Mouse (Mus musculus) myocyte (in vitro differentiated cells): ENCODE measurements around the gene Cux1. TPM values are rescaled to one million over a fixed set of nuclear protein-coding genes. Genes with fewer than 3 reads are reported as not detected.

Experiments
- H3K27me3 ChIP-seq: one replicate; pipeline ENCODE4 v1.6.1; 2011; ENCODE audit not compliant: control insufficient read depth, insufficient read depth, insufficient read length
- H3K36me3 ChIP-seq: one replicate; pipeline ENCODE4 v1.6.1; 2011; ENCODE audit not compliant: control insufficient read depth, insufficient read depth
- H3K4me2 ChIP-seq: one replicate; pipeline ENCODE4 v1.6.1; 2011; ENCODE audit warnings: low read depth, control low read depth
- H3K4me3 ChIP-seq: one replicate; pipeline ENCODE4 v1.5.1; 2011; ENCODE audit warnings: mild to moderate bottlenecking, control low read depth, moderate library complexity
- H3K79me2 ChIP-seq: one replicate; pipeline ENCODE4 v1.6.1; 2011; ENCODE audit not compliant: control insufficient read depth, insufficient read depth
- H3ac ChIP-seq: one replicate; pipeline ENCODE4 v1.6.1; 2011; ENCODE audit not compliant: control insufficient read depth, insufficient read length
- CEBPB ChIP-seq: IDR thresholded peaks from 2 replicates; pipeline ENCODE4 v1.6.1; 2011; ENCODE audit warnings: mild to moderate bottlenecking, moderate library complexity; ENCODE audit not compliant: poor library complexity, insufficient read depth, severe bottlenecking
- E2F4 ChIP-seq: IDR thresholded peaks from one replicate; pipeline ENCODE4 v1.6.1; 2011; ENCODE audit warnings: mild to moderate bottlenecking, control low read depth, moderate library complexity; ENCODE audit not compliant: insufficient read depth
- MAX ChIP-seq: IDR thresholded peaks from one replicate; pipeline ENCODE4 v1.6.1; 2011; ENCODE audit warnings: low read depth, mild to moderate bottlenecking, control low read depth
- MYOD1 ChIP-seq, 3 experiments: IDR thresholded peaks; one replicate each; pipeline ENCODE4 v1.6.1; 2011; ENCODE audit warnings: control low read depth in 2 of 3, low read depth in 2 of 3, mild to moderate bottlenecking in 2 of 3, moderate library complexity in 1 of 3; ENCODE audit not compliant: insufficient read length in 2 of 3, control insufficient read depth in 1 of 3
- MYOG ChIP-seq, 3 experiments: IDR thresholded peaks; one replicate each; pipeline ENCODE4 v1.6.1; 2011; ENCODE audit warnings: control low read depth in 2 of 3, low read depth in 2 of 3, mild to moderate bottlenecking in 2 of 3; ENCODE audit not compliant: insufficient read length in 2 of 3, control insufficient read depth in 1 of 3, insufficient read depth in 1 of 3
- POLR2A ChIP-seq: IDR thresholded peaks from one replicate; pipeline ENCODE4 v1.6.1; 2011; ENCODE audit warnings: low read depth, mild to moderate bottlenecking, control low read depth, moderate library complexity; ENCODE audit not compliant: insufficient read length
- POLR2AphosphoS2 ChIP-seq: IDR thresholded peaks from one replicate; pipeline ENCODE4 v1.6.1; 2011; ENCODE audit warnings: low read depth, control low read depth; ENCODE audit not compliant: insufficient read length
- REST ChIP-seq: IDR thresholded peaks from one replicate; pipeline ENCODE4 v1.6.1; 2011; ENCODE audit warnings: mild to moderate bottlenecking, control low read depth, moderate library complexity; ENCODE audit not compliant: insufficient read depth, insufficient read length
- SRF ChIP-seq: IDR thresholded peaks from one replicate; pipeline ENCODE4 v1.6.1; 2011; ENCODE audit warnings: low read depth; ENCODE audit not compliant: control insufficient read depth, insufficient read length
- TCF12 ChIP-seq: IDR thresholded peaks from one replicate; pipeline ENCODE4 v1.6.1; 2011; ENCODE audit warnings: mild to moderate bottlenecking, control low read depth; ENCODE audit not compliant: poor library complexity, insufficient read depth, severe bottlenecking
- TCF3 ChIP-seq: IDR thresholded peaks from one replicate; pipeline ENCODE4 v1.6.1; 2011; ENCODE audit warnings: low read depth, control low read depth; ENCODE audit not compliant: insufficient read length
- USF1 ChIP-seq: IDR thresholded peaks from one replicate; pipeline ENCODE4 v1.6.1; 2011; ENCODE audit warnings: low read depth, mild to moderate bottlenecking, control low read depth, moderate library complexity
- polyA plus RNA-seq: library from polyadenylated mRNA; unstranded; fragments of >200 nt; fragmentation: generic; extraction: Trizol; gene quantifications from one replicate; pipeline ENCODE4 v1.2.1, GENCODE M21; 2012; ENCODE audit warnings: missing spikeins

Gene Cux1
- polyA plus RNA-seq, 1 experiment, result 50.7 TPM

- Histone ChIP-seq H3K4me3 (no peak overlapping the region), H3K79me2 (no peaks in the 10 kb centered on the region), H3ac (no peak overlapping the region), H3K27me3 (no peaks in the 10 kb centered on the region), H3K36me3 (peaks cover 14% of the 10 kb centered on the region), H3K4me2 (no peak overlapping the region)
- no peak for TF ChIP-seq POLR2A
- TF ChIP-seq SRF, result no peak
- TF ChIP-seq REST, result no peak
- no peak for TF ChIP-seq MYOG (IDR thresholded peaks at IDR 0.05; ENCODE audit: control insufficient read depth in 1 of 3, insufficient read depth in 1 of 3, insufficient read length in 2 of 3, low read depth in 2 of 3)
- TF ChIP-seq TCF12, result no peak
- TF ChIP-seq POLR2AphosphoS2, result no peak
- no peak for TF ChIP-seq MAX
- TF ChIP-seq TCF3, result no peak
- no peak for TF ChIP-seq MYOD1 (IDR thresholded peaks at IDR 0.05; ENCODE audit: control insufficient read depth in 1 of 3, insufficient read length in 2 of 3, low read depth in 2 of 3)
- TF ChIP-seq USF1, result no peak
Observed at GRCm38 (mm10) chr5:136297691-136298090, 269.6 kb downstream of the Cux1 start.

DNA sequence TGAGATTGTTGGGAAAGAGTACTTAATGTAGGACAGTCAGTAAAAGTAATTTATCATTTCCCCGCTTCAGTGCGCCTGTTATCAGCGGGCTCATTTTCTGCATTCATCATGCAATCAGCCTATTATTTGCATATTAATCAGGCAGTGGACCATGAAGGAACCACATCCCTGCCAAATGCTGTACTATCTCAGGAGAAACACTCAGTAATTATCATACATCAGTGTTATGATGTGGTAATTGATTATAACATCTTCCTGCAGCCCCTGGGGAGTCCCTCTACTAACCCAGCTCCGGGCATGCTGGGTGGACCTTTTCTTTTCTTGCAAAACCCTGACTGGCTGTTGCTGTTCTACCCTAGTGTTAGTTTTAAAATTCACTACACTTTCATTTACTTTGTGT is 270.4 kb downstream of the Cux1 start:
- no peak overlapping the region for H3K4me3 ChIP-seq
- H3K4me2 ChIP-seq, result no peak overlapping the region
- peaks cover 14% of the 10 kb centered on the region for H3K36me3 ChIP-seq
- no peaks in the 10 kb centered on the region for H3K27me3 ChIP-seq
- no peak for TF ChIP-seq MAX
- no peak for TF ChIP-seq POLR2AphosphoS2
- TF ChIP-seq USF1, result no peak
- no peak for TF ChIP-seq MYOG (IDR thresholded peaks at IDR 0.05; ENCODE audit: control insufficient read depth in 1 of 3, insufficient read depth in 1 of 3, insufficient read length in 2 of 3, low read depth in 2 of 3)
- no peak for TF ChIP-seq REST
- no peak for TF ChIP-seq E2F4
- H3K79me2 ChIP-seq, result no peaks in the 10 kb centered on the region
- H3ac ChIP-seq, result no peak overlapping the region

- Histone ChIP-seq H3K79me2 (no peaks in the 10 kb centered on the region), H3K4me2 (no peak overlapping the region), H3K36me3 (peaks cover 12% of the 10 kb centered on the region), H3K4me3 (no peak overlapping the region), H3ac (no peak overlapping the region), H3K27me3 (no peaks in the 10 kb centered on the region)
- TF ChIP-seq POLR2AphosphoS2 (no peak), E2F4 (no peak), REST (no peak), TCF3 (no peak), SRF (no peak), POLR2A (no peak), MYOD1 (IDR thresholded peaks at IDR 0.05; ENCODE audit: control insufficient read depth in 1 of 3, insufficient read length in 2 of 3, low read depth in 2 of 3) (no peak), CEBPB (no peak), USF1 (no peak), TCF12 (no peak), MAX (no peak), MYOG (IDR thresholded peaks at IDR 0.05; ENCODE audit: control insufficient read depth in 1 of 3, insufficient read depth in 1 of 3, insufficient read length in 2 of 3, low read depth in 2 of 3) (no peak)
Observed at GRCm38 (mm10) chr5:136292971-136293418, 274.3 kb downstream of the Cux1 start.

DNA sequence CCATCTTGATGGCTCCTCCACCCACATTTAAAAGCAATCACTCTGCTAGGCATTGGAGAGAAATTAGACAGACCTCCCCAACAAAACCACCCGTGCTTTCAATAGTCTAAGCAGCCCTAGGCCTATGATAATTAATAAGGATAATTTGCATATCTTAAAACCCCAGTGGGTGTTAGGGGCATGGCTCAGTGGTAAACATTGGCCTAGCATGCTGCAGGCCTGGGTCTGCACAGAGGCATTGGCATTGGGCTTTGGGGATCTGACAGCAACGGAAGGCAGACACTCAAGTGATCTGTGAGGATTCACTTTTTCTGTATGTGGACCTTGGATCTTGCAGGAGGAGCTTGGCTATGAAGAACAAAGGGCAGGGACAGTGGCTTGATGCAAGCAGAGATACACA is 274.9 kb downstream of the Cux1 start:
- Histone ChIP-seq H3K36me3 (peaks cover 9% of the 10 kb centered on the region), H3ac (no peak overlapping the region), H3K27me3 (no peaks in the 10 kb centered on the region), H3K79me2 (no peaks in the 10 kb centered on the region), H3K4me3 (no peak overlapping the region), H3K4me2 (no peak overlapping the region)
- TF ChIP-seq MYOD1 (IDR thresholded peaks at IDR 0.05; ENCODE audit: control insufficient read depth in 1 of 3, insufficient read length in 2 of 3, low read depth in 2 of 3) (no peak), MYOG (IDR thresholded peaks at IDR 0.05; ENCODE audit: control insufficient read depth in 1 of 3, insufficient read depth in 1 of 3, insufficient read length in 2 of 3, low read depth in 2 of 3) (no peak), E2F4 (no peak), TCF12 (no peak), CEBPB (no peak), REST (no peak), USF1 (no peak), POLR2A (no peak), TCF3 (no peak), POLR2AphosphoS2 (no peak), SRF (no peak), MAX (no peak)

DNA sequence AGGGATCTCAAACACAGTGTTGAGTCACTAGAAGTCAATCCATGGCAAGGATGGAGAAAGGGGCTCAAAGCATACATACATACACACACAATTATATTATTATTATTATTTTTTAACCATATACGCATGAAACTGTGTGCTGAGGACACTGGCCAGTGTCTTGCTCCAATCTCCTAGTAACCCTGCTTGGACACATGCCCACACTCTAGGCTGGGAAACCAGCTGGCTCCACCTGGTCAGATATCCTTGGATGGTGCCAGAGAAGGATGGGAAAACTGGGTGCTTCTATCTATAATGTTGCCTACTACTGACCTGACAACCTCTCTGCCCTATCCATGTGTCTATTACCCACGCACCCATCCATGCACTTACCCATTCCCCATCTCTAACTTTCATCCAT is 275.7 kb downstream of the Cux1 start:
- Histone ChIP-seq H3ac (no peak overlapping the region), H3K27me3 (no peaks in the 10 kb centered on the region), H3K79me2 (no peaks in the 10 kb centered on the region), H3K36me3 (peaks cover 6% of the 10 kb centered on the region), H3K4me2 (no peak overlapping the region), H3K4me3 (no peak overlapping the region)
- TF ChIP-seq MYOD1 (IDR thresholded peaks at IDR 0.05; ENCODE audit: control insufficient read depth in 1 of 3, insufficient read length in 2 of 3, low read depth in 2 of 3) (no peak), E2F4 (no peak), TCF3 (no peak), POLR2AphosphoS2 (no peak), SRF (no peak), REST (no peak), MYOG (IDR thresholded peaks at IDR 0.05; ENCODE audit: control insufficient read depth in 1 of 3, insufficient read depth in 1 of 3, insufficient read length in 2 of 3, low read depth in 2 of 3) (no peak), CEBPB (no peak), POLR2A (no peak), TCF12 (no peak), MAX (no peak)
